Mouse (Mus musculus) mouse embryonic stem cell (cell line): ENCODE results near the gene Elp6.

Source experiments
- in situ Hi-C, 2 experiments: fragments of 300-500 bp; cut with MboI; formaldehyde crosslinking; loops; 1 replicate in 1 of 2; 3 replicates in 1 of 2; pipeline ENCODE4 v1.14.3; 2019 to 2020; ENCODE audit warnings: low sequenced_read_pairs in 2 of 2, low pct_unique_long_range_greater_than_20kb in 1 of 2, mixed read lengths in 1 of 2; ENCODE audit not compliant: unreplicated experiment in 1 of 2

The Elp6 gene

GRCm38 (mm10) chr9:110304969-110305651 lies at the start of gene Elp6:
Gene Elp6, plus strand, starts transcription at chr9:110305173.
- in situ Hi-C loops, result no loop called here

- in situ Hi-C loops, result no loop called here
These were observed 49.5 kb upstream of the Elp6 start for GRCm38 (mm10) chr9:110255407-110256019.

- in situ Hi-C loops, result no loop called here
These were observed 46.3 kb upstream of the Elp6 start for GRCm38 (mm10) chr9:110258646-110259045.

- in situ Hi-C loops, result no loop called here
These were observed 45.9 kb upstream of the Elp6 start for GRCm38 (mm10) chr9:110259118-110259517.

GRCm38 (mm10) chr9:110263181-110263580 lies 41.8 kb upstream of the Elp6 start:
- in situ Hi-C loops, result no loop called here

GRCm38 (mm10) chr9:110264991-110265390 lies 40.0 kb upstream of the Elp6 start:
- in situ Hi-C loops, result no loop called here

GRCm38 (mm10) chr9:110268416-110268815 lies 36.6 kb upstream of the Elp6 start:
- in situ Hi-C loops, result no loop called here

- in situ Hi-C loops, result no loop called here
These were observed 32.6 kb upstream of the Elp6 start for GRCm38 (mm10) chr9:110272330-110272729.

- in situ Hi-C loops, result no loop called here
These were observed 31.5 kb upstream of the Elp6 start for GRCm38 (mm10) chr9:110273507-110273906.

- in situ Hi-C loops, result no loop called here
These were observed 29.1 kb upstream of the Elp6 start for GRCm38 (mm10) chr9:110275882-110276281.

- in situ Hi-C loops, result no loop called here
These were observed 27.5 kb upstream of the Elp6 start for GRCm38 (mm10) chr9:110277431-110277881.

GRCm38 (mm10) chr9:110284075-110284697 lies 20.8 kb upstream of the Elp6 start:
- in situ Hi-C loops, result no loop called here

- in situ Hi-C loops, result no loop called here
These were observed 17.6 kb upstream of the Elp6 start for GRCm38 (mm10) chr9:110287321-110287924.

GRCm38 (mm10) chr9:110293254-110293718 lies 11.7 kb upstream of the Elp6 start:
- in situ Hi-C loops, result loop anchor here in 1 of 2 experiments (5.0 kb wide), 1 partner anchor 51 kb away; the partner anchor contains the start of gene Cspg5

- in situ Hi-C loops, result loop anchor here in 1 of 2 experiments (5.0 kb wide), 1 partner anchor 52 kb away; the partner anchor contains the start of gene Cspg5
These were observed 11.0 kb upstream of the Elp6 start for GRCm38 (mm10) chr9:110293873-110294415.

- in situ Hi-C loops, result loop anchor here in 1 of 2 experiments (5.0 kb wide), 1 partner anchor 52 kb away; the partner anchor contains the start of gene Cspg5
These were observed 10.2 kb upstream of the Elp6 start for GRCm38 (mm10) chr9:110294786-110295185.

- in situ Hi-C loops, result no loop called here
These were observed 7.9 kb upstream of the Elp6 start for GRCm38 (mm10) chr9:110296867-110297627.

GRCm38 (mm10) chr9:110304516-110304915 lies 457 bp upstream of the Elp6 start:
- in situ Hi-C loops, result no loop called here
